Mouse (Mus musculus) brown adipose tissue, adult 24 weeks (tissue): ENCODE results near the gene Tmem72. TPM values are rescaled to one million over a fixed set of nuclear protein-coding genes. Genes with fewer than 3 reads are reported as not detected.
A peak's percentile ranks its signal among the peaks of the same experiment; 100 is the strongest.

Experiments
- H3K27ac ChIP-seq: fragments of 200-500 bp; replicated peaks from 2 replicates; pipeline ENCODE4 v1.5.1; 2012; ENCODE audit warnings: low read depth, mild to moderate bottlenecking, low read length
- H3K4me1 ChIP-seq: fragments of 200-500 bp; 2 replicates; pipeline ENCODE4 v1.6.1; 2012; ENCODE audit warnings: low read length, mixed read lengths; ENCODE audit not compliant: control insufficient read depth, insufficient read depth, insufficient read length
- H3K4me3 ChIP-seq: fragments of 200-500 bp; 2 replicates; pipeline ENCODE4 v1.5.1; 2012; ENCODE audit warnings: low read depth, mild to moderate bottlenecking, low read length, moderate library complexity; ENCODE audit not compliant: insufficient read depth
- polyA plus RNA-seq: library from polyadenylated mRNA; stranded (reverse); fragments of >200 nt; gene quantifications from 2 replicates; pipeline ENCODE4 v1.2.4, GENCODE M21; 2012; ENCODE audit not compliant: missing spikeins, insufficient read depth, insufficient read length

Tmem72 gene
- polyA plus RNA-seq, 1 experiment = not detected

DNA sequence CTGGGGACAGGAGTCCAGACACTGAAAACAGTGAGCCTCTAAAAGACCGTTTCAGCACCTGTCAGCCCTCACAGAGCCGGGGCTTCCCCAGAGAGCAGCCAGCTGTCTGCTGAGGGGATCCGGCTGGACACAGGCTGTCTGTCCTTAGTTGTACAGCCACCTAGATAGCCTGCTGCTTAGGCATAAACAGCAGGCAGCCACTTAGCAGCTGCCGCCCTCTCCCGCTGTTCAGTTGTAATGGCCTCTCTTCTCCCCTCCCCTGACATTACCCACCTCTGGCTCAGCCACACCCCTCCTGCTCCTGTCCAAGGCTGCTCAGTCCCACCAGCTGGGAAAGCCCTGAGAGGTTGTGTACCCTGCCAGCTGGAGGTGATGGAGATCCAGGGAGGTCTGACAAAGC is 45.7 kb downstream of the Tmem72 start:
- H3K4me3 ChIP-seq = peak overlapping the region; percentile 43
- no peaks in the 10 kb centered on the region for H3K4me1 ChIP-seq
- H3K27ac ChIP-seq = peak overlapping the region; percentile 23; the same call in 1 of the 2 replicates

DNA sequence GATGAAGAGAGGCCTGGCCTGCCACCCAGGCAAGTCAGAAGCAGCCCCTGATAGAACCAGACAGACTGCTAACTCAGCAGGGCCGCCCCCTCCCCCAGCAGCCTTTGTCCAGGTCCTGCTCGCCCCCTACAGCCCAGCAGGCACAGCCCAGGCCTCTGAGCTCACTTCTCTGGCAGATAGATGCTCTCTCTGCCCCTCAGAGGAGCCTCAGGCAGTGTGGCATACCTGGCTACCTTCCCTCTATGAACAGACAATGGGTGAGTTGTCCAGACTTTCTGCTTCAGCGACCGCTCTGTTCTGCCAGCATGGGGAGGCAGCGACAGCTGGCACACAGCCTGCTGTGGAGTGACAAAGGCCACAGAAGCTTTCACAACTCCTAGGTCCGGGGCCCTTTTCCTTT is 46.6 kb downstream of the Tmem72 start:
- peak overlapping the region; percentile 30; the same call in 1 of the 2 replicates for H3K27ac ChIP-seq

DNA sequence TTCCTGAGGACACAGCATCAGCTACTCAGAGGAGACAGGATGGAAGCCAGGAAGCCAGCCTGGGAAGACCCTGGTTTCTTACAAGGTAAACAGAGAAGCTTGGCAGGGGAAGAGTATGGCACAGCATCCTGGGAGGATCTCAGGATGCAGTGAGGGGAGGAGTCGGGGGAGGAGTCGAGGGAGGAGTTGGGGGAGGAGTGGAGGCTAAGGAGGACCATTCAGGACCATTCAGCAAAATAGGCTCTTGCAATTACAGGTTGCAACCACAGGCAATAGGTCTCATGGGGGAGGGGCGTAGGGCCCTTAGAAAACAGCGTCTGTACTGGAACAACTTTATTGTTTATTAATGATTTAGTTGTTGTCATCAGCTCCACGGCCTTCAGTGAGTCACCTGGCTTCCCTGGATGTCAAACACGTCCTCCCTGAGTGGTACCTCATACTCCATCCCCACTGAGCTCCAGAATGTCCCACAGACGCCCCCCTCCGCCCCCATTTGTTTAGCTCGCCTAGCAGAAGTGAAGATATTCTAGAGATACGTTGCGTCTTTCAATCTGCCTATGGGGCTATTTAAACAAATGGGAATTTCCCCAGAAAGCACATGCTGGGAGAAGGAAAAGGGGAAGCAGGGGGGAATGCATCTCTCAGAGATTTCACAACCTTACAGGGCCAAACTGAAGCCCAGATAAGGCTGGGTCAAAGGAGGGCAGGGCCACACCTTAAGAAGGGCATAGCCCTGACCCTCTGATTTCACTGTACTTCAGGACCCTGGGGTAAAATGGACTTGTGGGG is 47.8 kb downstream of the Tmem72 start:
- no peak overlapping the region for H3K4me3 ChIP-seq
- peak overlapping the region; percentile 30; the same call in 1 of the 2 replicates for H3K27ac ChIP-seq
- H3K4me1 ChIP-seq = no peaks in the 10 kb centered on the region

More for the DNA sequence above, 46.6 kb downstream of the Tmem72 start:
- Histone ChIP-seq H3K4me1 (no peaks in the 10 kb centered on the region), H3K4me3 (peak overlapping the region; percentile 10)

DNA sequence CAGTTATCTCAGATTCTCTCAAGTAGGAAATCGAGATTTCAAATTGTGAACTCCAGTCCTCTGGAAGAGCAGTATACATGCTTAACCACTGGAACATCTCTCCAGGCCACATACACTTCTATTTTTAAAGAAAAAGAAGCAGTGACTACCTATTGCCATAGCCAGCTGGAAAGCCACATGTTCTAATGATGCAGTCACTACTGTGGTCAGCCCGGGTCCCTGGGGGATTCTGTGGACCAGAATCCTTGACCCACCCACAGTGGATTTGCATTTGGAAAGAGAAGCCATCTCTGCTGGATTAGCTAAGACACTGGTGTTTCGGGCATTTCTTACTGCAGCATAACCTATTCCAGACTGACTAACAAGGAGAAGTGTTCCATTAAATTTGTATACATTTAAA is 49.3 kb downstream of the Tmem72 start:
- H3K4me3 ChIP-seq = no peak overlapping the region
- no peaks in the 10 kb centered on the region for H3K4me1 ChIP-seq
- H3K27ac ChIP-seq = no peak overlapping the region

DNA sequence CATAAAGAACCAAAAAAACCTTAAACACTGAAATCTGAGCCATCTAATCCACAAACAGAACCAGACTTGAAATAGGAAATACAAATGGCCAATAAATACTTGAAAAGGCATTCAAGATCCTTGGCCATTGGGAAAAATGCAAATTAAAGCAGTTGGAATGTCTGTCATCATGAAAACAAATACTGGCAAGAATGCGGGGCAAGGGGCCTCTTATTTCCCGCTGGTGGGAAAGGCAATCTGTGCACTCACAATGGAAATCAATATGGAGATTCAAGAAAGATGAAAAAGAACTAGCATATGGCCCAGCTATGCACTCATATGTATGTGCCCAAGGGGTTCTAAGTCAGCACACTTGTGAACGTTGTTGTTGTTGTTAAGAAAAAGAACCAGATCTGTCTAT is 49.8 kb downstream of the Tmem72 start:
- H3K4me3 ChIP-seq = no peak overlapping the region
- H3K27ac ChIP-seq = no peak overlapping the region
- no peaks in the 10 kb centered on the region for H3K4me1 ChIP-seq

- Histone ChIP-seq H3K4me3 (no peak overlapping the region), H3K27ac (no peak overlapping the region; the same call in 1 of the 2 replicates), H3K4me1 (no peaks in the 10 kb centered on the region)
Observed at GRCm38 (mm10) chr6:116666085-116666750, 50.5 kb downstream of the Tmem72 start.

DNA sequence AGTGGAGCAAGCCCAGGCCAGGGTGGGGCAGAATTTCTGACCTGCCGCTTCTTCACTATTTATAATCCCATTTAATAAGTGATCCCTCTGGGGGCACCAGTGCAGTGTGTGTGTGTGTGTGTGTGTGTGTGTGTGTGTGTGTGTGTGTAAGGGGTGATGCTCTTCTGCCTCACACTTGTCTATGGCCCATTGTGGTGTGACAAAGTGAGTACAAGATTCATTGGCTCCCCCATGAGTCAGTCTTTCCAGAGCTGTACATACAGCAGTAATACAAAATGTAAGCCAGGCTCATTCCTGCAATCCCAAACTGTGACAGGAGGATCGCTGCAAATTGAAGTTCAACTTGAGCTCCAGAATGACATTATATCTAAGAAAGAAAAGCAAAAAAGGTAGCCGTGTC is 51.9 kb downstream of the Tmem72 start:
- H3K4me1 ChIP-seq = no peaks in the 10 kb centered on the region
- peak overlapping the region; percentile 80 for H3K27ac ChIP-seq
- H3K4me3 ChIP-seq = no peak overlapping the region

DNA sequence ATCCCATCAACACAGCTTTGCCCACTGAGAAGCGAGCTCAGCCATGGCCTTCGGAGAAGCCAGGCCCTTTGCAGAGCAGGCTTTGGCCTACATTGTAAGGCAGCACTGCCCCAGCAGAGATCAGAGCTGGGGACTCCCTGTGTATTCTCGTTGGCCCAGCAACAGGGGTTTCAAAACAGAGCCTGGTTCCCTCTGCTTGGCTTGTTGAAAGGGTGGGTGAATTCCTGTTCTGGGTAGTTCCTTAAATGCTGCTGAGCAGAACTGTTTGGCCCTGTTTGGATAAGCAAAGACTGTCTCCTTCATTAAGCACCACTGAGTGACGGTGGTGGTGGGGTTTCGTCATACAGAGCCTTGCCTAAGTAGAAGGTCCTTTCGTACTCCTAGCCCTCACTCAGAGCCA is 52.7 kb downstream of the Tmem72 start:
- H3K4me3 ChIP-seq = no peak overlapping the region
- H3K4me1 ChIP-seq = no peaks in the 10 kb centered on the region

DNA sequence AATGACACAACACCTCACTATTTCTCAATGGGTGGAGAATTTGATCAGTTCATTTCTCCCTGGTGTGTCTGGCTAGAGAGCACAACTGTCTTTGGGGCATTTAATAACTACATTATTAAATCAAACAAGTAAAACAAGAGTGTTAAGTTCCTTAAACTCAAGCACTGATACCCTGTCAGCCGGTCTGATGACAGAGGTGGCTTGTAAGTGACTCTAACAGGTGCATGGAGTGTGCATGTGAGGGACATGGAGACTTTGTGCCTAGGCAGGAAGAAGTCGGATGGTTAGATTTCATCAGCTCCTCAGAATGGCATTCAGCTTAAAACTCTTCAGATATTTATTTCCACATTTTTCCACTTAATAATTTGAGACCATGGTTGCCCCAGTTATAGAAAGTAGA is 53.3 kb downstream of the Tmem72 start:
- no peaks in the 10 kb centered on the region for H3K4me1 ChIP-seq
- no peak overlapping the region for H3K4me3 ChIP-seq
- H3K27ac ChIP-seq = peak overlapping the region; percentile 53; the same call in 1 of the 2 replicates

More for the DNA sequence above, 52.7 kb downstream of the Tmem72 start:
- peak overlapping the region; percentile 80 for H3K27ac ChIP-seq

DNA sequence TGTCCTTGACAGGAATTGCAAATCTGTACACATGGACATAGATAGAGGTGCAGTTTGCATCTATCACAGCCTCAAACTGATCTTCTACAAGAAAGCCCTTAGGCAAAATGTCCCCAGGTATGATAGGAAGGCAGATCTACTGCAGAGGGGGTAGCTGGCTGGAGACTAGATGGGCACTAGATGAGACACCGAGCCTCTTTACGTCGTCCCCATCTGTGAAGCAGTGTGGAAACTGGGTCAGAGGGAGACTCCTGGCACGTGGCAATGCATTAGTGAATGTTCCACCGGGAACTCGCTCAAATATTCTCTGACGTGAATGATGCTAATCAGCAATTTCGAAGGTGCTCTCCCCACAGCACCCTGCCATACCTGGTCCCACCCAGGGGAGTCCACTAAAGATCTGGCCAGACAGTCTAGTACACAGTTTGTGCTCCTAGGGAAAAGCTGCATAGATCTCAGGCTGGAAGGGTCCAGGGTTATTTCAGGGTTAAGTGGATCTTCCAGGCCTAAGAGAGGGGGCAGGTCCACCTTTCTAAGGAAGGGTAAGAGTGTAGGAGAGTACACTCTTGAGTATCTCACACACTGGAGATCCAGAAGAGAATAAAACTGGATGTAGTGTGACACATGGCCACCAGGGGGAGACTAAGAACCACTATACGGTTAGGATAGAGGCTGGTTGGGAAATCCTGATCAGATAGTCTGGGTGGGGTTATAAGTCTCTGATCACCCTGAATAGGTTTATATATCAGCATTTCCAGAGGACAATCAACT is 62.8 kb downstream of the Tmem72 start:
- H3K27ac ChIP-seq = peak overlapping the region; percentile 51
- H3K4me3 ChIP-seq = no peak overlapping the region
- peaks cover 13% of the 10 kb centered on the region for H3K4me1 ChIP-seq

GRCm38 (mm10) chr6:116653191-116653590 is 63.5 kb downstream of the Tmem72 start:
- H3K4me1 ChIP-seq = peaks cover 18% of the 10 kb centered on the region
- peak overlapping the region; percentile 73; the same call in 1 of the 2 replicates for H3K4me3 ChIP-seq
- peak overlapping the region; percentile 91 for H3K27ac ChIP-seq

GRCm38 (mm10) chr6:116651437-116652118 is 65.1 kb downstream of the Tmem72 start:
- Histone ChIP-seq H3K27ac (peak overlapping the region; percentile 91), H3K4me1 (peaks cover 28% of the 10 kb centered on the region), H3K4me3 (peak overlapping the region; percentile 73)

DNA sequence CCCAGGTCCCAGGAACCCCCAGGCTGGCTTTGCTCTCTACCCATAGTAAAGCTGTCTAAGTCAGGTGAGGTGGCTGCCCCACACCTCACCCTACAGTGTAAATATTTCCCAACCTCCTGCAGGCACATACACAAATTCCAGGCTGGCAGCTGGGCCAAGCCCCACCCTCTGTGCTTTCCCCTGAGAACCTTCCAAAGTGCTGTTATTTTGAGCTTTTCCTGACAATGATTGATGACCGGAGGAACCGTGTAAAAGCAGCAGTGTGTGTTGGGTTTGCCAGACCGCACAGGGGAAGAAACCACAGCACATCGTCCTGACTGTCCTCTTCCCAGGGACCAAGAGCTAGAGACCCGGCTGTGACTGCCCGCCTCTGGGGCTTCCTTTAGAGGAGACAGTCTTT is 66.3 kb downstream of the Tmem72 start, which contains the start of gene Depp1:
Gene Depp1, plus strand, starts transcription at position 204 of the 400 bp plus-strand sequence.
- peaks cover 30% of the 10 kb centered on the region for H3K4me1 ChIP-seq
- peak within 1 kb of the TSS; percentile 75 for H3K4me3 ChIP-seq
- H3K27ac ChIP-seq = peak within 1 kb of the TSS; percentile 96

- H3K4me3 ChIP-seq = no peak overlapping the region
- peak overlapping the region; percentile 87 for H3K27ac ChIP-seq
- H3K4me1 ChIP-seq = peaks cover 36% of the 10 kb centered on the region
Observed at GRCm38 (mm10) chr6:116649811-116650210, 66.9 kb downstream of the Tmem72 start.
